Mouse (Mus musculus) G1E (cell line): ENCODE data around the gene Parp2.

Source experiments
- CTCF ChIP-seq: IDR thresholded peaks from 2 replicates; pipeline ENCODE4 v1.5.1; 2012; ENCODE audit warnings: low read depth, low read length, inconsistent platforms, mixed read lengths
- GATA1 ChIP-seq: IDR thresholded peaks from 2 replicates; pipeline ENCODE4 v1.6.1; 2012; ENCODE audit warnings: borderline replicate concordance, low read length, inconsistent platforms, mixed read lengths
- GATA2 ChIP-seq: IDR thresholded peaks from 2 replicates; pipeline ENCODE4 v1.6.1; 2012; ENCODE audit warnings: low read depth, low read length, inconsistent platforms, borderline replicate concordance
- POLR2AphosphoS5 ChIP-seq: IDR thresholded peaks from 2 replicates; pipeline ENCODE4 v1.6.1; 2012; ENCODE audit warnings: low read depth, low read length, inconsistent platforms; ENCODE audit not compliant: insufficient replicate concordance
- TAL1 ChIP-seq: conservative IDR thresholded peaks from 2 replicates; pipeline ENCODE4 v1.6.1; 2012; ENCODE audit warnings: low read depth, low read length, inconsistent platforms, mixed read lengths

GRCm38 (mm10) chr14:50866966-50867365 is 59.3 kb downstream of the Parp2 start:
- TF ChIP-seq CTCF (no peak), GATA1 (no peak), POLR2AphosphoS5 (no peak), TAL1 (no peak), GATA2 (no peak)
